Mouse (Mus musculus) gastrocnemius, adult 18-20 months (tissue): Measurements from ENCODE around the gene Hoxb2. TPM values are rescaled to one million over a fixed set of nuclear protein-coding genes. Genes with fewer than 3 reads are reported as not detected.

Experiments
- DNase-seq: peaks from one replicate; pipeline ENCODE4 v3.0.0; 2021; ENCODE audit warnings: low spot score
- total RNA-seq, 2 experiments: library from RNA; stranded (reverse); gene quantifications; 2 replicates each; pipeline ENCODE4 v1.2.3; 2021

The Hoxb2 gene
- total RNA-seq, 2 experiments from 2014 or later = not detected

- no peak for DNase-seq
These were observed 33.4 kb upstream of the Hoxb2 start for GRCm38 (mm10) chr11:96316696-96317607.

GRCm38 (mm10) chr11:96317608-96318367, 32.5 kb upstream of the Hoxb2 start, which contains the start of gene Hoxb4:
Gene Hoxb4 (plus strand): TSS chr11:96318267.
- DNase-seq = no peak

- DNase-seq = no peak
These were observed 31.8 kb upstream of the Hoxb2 start for GRCm38 (mm10) chr11:96318368-96319070.

GRCm38 (mm10) chr11:96319071-96319902, 31.0 kb upstream of the Hoxb2 start:
- no peak for DNase-seq

- DNase-seq = no peak
These were observed 30.4 kb upstream of the Hoxb2 start for GRCm38 (mm10) chr11:96319910-96320309.

- DNase-seq = no peak
These were observed 29.6 kb upstream of the Hoxb2 start for GRCm38 (mm10) chr11:96320688-96321087.

GRCm38 (mm10) chr11:96321846-96322245, 28.5 kb upstream of the Hoxb2 start:
- DNase-seq = no peak

- no peak for DNase-seq
These were observed 27.6 kb upstream of the Hoxb2 start for GRCm38 (mm10) chr11:96322738-96323137.

- DNase-seq = no peak
These were observed 27.2 kb upstream of the Hoxb2 start, which contains the start of gene Hoxb3 for GRCm38 (mm10) chr11:96323154-96323553. Gene Hoxb3 (plus strand): TSS chr11:96323326.

GRCm38 (mm10) chr11:96324125-96324524, 26.2 kb upstream of the Hoxb2 start:
- DNase-seq = no peak

- no peak for DNase-seq
These were observed 25.4 kb upstream of the Hoxb2 start for GRCm38 (mm10) chr11:96324965-96325364.

- no peak for DNase-seq
These were observed 24.5 kb upstream of the Hoxb2 start for GRCm38 (mm10) chr11:96325747-96326212.

GRCm38 (mm10) chr11:96326705-96327104, 23.6 kb upstream of the Hoxb2 start:
- DNase-seq = no peak

GRCm38 (mm10) chr11:96327122-96327521, 23.2 kb upstream of the Hoxb2 start:
- DNase-seq = no peak

GRCm38 (mm10) chr11:96327750-96328149, 22.6 kb upstream of the Hoxb2 start:
- no peak for DNase-seq

GRCm38 (mm10) chr11:96328605-96329004, 21.7 kb upstream of the Hoxb2 start:
- DNase-seq = no peak

GRCm38 (mm10) chr11:96332105-96332504, 18.2 kb upstream of the Hoxb2 start:
- no peak for DNase-seq

- no peak for DNase-seq
These were observed 17.7 kb upstream of the Hoxb2 start for GRCm38 (mm10) chr11:96332618-96333032.

- DNase-seq = no peak
These were observed 16.9 kb upstream of the Hoxb2 start for GRCm38 (mm10) chr11:96333241-96334001.

GRCm38 (mm10) chr11:96334002-96334364, 16.3 kb upstream of the Hoxb2 start:
- DNase-seq = no peak
